Mouse (Mus musculus): ENCODE results near the gene Ckap4. TPM values are rescaled to one million over a fixed set of nuclear protein-coding genes. Genes with fewer than 3 reads are reported as not detected.
"Not testable (repeated sequence)": the region's sequence is repeated elsewhere in the genome, so short reads cannot be mapped to it uniquely, and the experiment has no call there.

Gene Ckap4
- polyA plus RNA-seq, 1 experiment, result 10.5 TPM

DNA sequence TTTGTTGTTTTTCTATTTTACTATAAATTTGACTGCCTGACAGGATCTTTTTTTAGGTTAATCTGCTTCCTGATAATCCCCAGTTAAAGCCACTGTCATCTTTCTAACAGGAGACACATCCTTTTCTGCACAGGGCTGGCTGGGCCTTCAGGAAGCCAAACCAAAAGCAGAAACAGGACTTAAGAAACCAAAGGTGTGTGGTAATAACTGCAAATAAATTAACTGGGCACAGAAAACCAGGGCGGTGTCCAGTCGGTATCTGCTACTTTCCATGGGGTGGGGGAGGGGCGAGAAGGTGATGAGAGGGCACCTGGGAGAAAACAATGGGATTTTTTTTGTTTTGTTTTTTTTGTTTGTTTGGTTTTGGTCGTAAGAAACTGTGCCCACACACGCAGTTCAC, 6.8 kb downstream of the Ckap4 start:
- H3K27ac ChIP-seq (ENCODE audit: insufficient read depth, low read length), result no peak overlapping the region
- H3K4me1 ChIP-seq (ENCODE audit: control insufficient read depth, insufficient read depth, insufficient read length), result 0 out of 2 replicates have a peak, but pooled peaks cover 2% of the 10 kb centered on the region
- no peak for TF ChIP-seq CTCF (IDR thresholded peaks at IDR 0.05; ENCODE audit: extremely low read depth, insufficient read depth, insufficient read length, insufficient replicate concordance)

DNA sequence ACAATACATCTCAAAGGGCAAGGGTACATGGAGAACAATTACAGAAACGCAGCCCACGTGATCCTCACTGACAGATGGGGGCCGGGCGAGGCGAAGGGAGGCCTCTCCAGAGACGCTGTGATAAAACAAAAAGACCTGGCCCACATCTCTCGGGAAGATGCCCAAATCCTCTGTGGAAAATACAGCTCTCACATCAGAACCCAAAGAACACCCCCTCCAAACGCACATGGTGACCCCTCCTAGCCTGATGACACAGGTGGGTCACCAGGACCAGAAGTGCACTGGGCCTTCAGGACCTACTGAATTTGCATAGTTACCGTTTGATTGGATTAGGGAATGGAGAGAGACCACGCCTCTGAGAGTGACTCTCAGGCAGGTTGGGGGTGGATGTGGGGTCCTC, 7.4 kb downstream of the Ckap4 start:
- WGBS, result 84% methylated on average over 10 of the region's 10 CpGs
- TF ChIP-seq CTCF (IDR thresholded peaks at IDR 0.05; ENCODE audit: extremely low read depth, insufficient read depth, insufficient read length, insufficient replicate concordance), result no peak
- TF ChIP-seq POLR2A (IDR thresholded peaks at IDR 0.05; ENCODE audit: low read depth, low read length), result no peak
- H3K4me1 ChIP-seq (ENCODE audit: control insufficient read depth, insufficient read depth, insufficient read length), result 0 out of 2 replicates have a peak, but pooled peaks cover 2% of the 10 kb centered on the region
- no peak overlapping the region for H3K27ac ChIP-seq (ENCODE audit: insufficient read depth, low read length)
- H3K36me3 ChIP-seq (ENCODE audit: control insufficient read depth, insufficient read depth, low read length), result 0 out of 2 replicates have a peak, but pooled peaks cover 2% of the 10 kb centered on the region
- H3K27me3 ChIP-seq (ENCODE audit: control insufficient read depth, insufficient read depth, low read length), result no peaks in the 10 kb centered on the region
- H3K4me3 ChIP-seq (ENCODE audit: extremely low read depth, insufficient read depth, insufficient read length), result no peak overlapping the region
- DNase-seq (ENCODE audit: low read depth in 1 of 2, low spot score in 2 of 2), result no peak

More for the DNA sequence above, 6.8 kb downstream of the Ckap4 start:
- WGBS, result 68% methylated on average over 5 of the region's 5 CpGs
- Histone ChIP-seq H3K27me3 (ENCODE audit: control insufficient read depth, insufficient read depth, low read length) (no peaks in the 10 kb centered on the region), H3K4me3 (ENCODE audit: extremely low read depth, insufficient read depth, insufficient read length) (no peak overlapping the region), H3K36me3 (ENCODE audit: control insufficient read depth, insufficient read depth, low read length) (0 out of 2 replicates have a peak, but pooled peaks cover 2% of the 10 kb centered on the region)
- no peak for DNase-seq (ENCODE audit: low read depth in 1 of 2, low spot score in 2 of 2)

DNA sequence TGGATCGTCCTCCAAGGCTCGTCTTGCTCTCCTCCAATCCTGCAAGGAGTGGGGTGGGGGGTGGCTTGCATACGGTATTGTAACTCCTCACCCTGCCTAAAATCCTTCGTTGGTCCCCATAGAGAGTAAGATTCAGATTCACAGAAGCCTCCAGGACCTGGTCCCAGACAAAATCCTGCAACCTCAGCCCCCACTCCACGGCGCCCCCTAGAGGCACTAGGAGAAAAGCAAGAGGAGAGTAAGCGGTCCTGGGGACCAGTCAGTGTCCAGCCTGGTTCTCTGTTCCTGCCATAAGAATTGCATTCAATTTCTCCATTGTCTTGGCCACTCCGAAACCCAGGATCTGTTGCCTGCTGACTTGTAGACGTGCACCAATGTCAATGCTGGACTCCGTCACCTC, 10.2 kb downstream of the Ckap4 start:
- Histone ChIP-seq H3K27me3 (ENCODE audit: control insufficient read depth, insufficient read depth, low read length) (no peaks in the 10 kb centered on the region), H3K36me3 (ENCODE audit: control insufficient read depth, insufficient read depth, low read length) (0 out of 2 replicates have a peak, but pooled peaks cover 2% of the 10 kb centered on the region), H3K4me1 (ENCODE audit: control insufficient read depth, insufficient read depth, insufficient read length) (no peaks in the 10 kb centered on the region), H3K4me3 (ENCODE audit: extremely low read depth, insufficient read depth, insufficient read length) (no peak overlapping the region), H3K27ac (ENCODE audit: insufficient read depth, low read length) (no peak overlapping the region)
- TF ChIP-seq CTCF (IDR thresholded peaks at IDR 0.05; ENCODE audit: extremely low read depth, insufficient read depth, insufficient read length, insufficient replicate concordance) (0 out of 2 replicates have a peak, but pooled peaks have one; percentile 11), POLR2A (IDR thresholded peaks at IDR 0.05; ENCODE audit: low read depth, low read length) (no peak)
- no peak for DNase-seq (ENCODE audit: low read depth in 1 of 2, low spot score in 2 of 2)
- 75% methylated on average over 10 of the region's 10 CpGs for WGBS

DNA sequence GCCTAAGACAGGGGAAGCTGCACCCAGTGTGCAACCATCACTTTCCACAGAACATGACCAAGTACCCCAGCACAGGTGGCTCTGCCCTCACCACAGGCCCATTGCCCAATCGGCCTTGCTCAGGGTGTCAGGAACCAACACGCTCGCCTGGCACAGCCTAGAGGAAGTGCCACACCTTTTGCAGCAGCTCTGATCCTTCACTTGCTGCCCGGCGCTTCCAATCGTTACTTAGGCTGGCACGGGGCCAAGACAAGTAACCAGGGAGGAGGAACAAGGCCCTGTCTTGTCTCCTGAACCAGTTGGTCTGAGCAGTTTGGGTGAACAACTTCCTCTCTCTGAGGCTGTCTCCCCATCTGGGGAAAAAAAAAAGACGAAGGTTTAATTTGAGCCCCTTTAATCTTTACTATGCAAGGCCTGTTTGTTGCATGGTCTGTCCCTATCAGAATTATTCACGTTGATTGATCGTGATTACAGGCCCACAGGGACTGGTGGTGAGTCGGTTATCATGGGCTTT, 17.4 kb downstream of the Ckap4 start:
- TF ChIP-seq POLR2A (IDR thresholded peaks at IDR 0.05; ENCODE audit: low read depth, low read length), result no peak
- Histone ChIP-seq H3K27me3 (ENCODE audit: control insufficient read depth, insufficient read depth, low read length) (no peaks in the 10 kb centered on the region), H3K4me3 (ENCODE audit: extremely low read depth, insufficient read depth, insufficient read length) (no peak overlapping the region), H3K4me1 (ENCODE audit: control insufficient read depth, insufficient read depth, insufficient read length) (peaks cover 18% of the 10 kb centered on the region), H3K36me3 (ENCODE audit: control insufficient read depth, insufficient read depth, low read length) (no peaks in the 10 kb centered on the region), H3K27ac (ENCODE audit: insufficient read depth, low read length) (peak overlapping the region; percentile 1; the same call in 1 of the 2 replicates)
- 12% methylated on average over 11 of the region's 11 CpGs for WGBS
- peak; percentile 15 to 45 for DNase-seq (ENCODE audit: low read depth in 1 of 2, low spot score in 2 of 2)

DNA sequence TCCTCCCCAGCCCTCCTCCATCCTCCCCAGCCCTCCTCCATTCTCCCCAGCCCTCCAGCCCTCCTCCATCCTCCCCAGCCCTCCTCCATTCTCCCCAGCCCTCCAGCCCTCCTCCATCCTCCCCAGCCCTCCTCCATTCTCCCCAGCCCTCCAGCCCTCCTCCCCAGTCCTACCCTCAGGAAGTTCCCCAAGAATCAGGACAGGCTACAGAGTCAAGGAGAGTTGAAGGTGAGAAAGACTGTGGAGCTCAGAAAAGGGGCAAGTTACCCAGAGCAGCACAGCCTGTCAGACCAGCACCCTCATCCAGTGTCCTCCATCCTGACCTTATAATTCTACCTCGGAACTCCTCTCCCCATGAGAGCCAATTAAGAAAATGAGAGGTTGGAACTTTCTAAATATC, 17.9 kb downstream of the Ckap4 start:
- not testable (repeated sequence) for DNase-seq (ENCODE audit: low read depth in 1 of 2, low spot score in 2 of 2); H3K4me3 ChIP-seq (ENCODE audit: extremely low read depth, insufficient read depth, insufficient read length); H3K36me3 ChIP-seq (ENCODE audit: control insufficient read depth, insufficient read depth, low read length); H3K27me3 ChIP-seq (ENCODE audit: control insufficient read depth, insufficient read depth, low read length)
- 18% methylated on average over 1 of the region's 1 CpGs for WGBS
- 0 out of 2 replicates have a peak overlapping the region, but pooled peaks have one; percentile 1 for H3K27ac ChIP-seq (ENCODE audit: insufficient read depth, low read length)
- peaks cover 18% of the 10 kb centered on the region for H3K4me1 ChIP-seq (ENCODE audit: control insufficient read depth, insufficient read depth, insufficient read length)

DNA sequence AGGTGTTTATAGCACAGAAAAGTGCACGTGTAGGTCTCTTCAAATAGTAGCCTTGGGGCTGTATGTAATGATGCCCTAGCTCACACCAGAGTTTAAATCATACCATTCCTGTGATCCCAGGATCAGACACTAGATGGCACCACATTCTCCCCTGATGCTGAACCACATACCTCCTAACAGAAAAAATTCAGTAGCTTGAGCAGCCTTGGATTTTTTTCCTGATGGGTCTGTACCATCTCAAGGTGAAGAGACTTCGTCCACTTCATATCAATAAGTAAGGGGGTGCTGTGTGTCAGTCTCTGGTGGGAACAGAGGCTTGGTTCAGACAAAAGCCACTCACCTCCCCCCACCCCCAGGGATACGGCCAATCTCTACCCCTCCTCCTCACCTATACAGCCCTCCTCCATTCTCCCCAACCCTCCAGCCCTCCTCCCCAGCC, 18.3 kb downstream of the Ckap4 start:
- H3K36me3 ChIP-seq (ENCODE audit: control insufficient read depth, insufficient read depth, low read length), result no peaks in the 10 kb centered on the region
- TF ChIP-seq POLR2A (IDR thresholded peaks at IDR 0.05; ENCODE audit: low read depth, low read length) (no peak), CTCF (IDR thresholded peaks at IDR 0.05; ENCODE audit: extremely low read depth, insufficient read depth, insufficient read length, insufficient replicate concordance) (0 out of 2 replicates have a peak, but pooled peaks have one; percentile 12)
- H3K27me3 ChIP-seq (ENCODE audit: control insufficient read depth, insufficient read depth, low read length), result no peaks in the 10 kb centered on the region
- peaks cover 18% of the 10 kb centered on the region for H3K4me1 ChIP-seq (ENCODE audit: control insufficient read depth, insufficient read depth, insufficient read length)
- 33% methylated on average over 3 of the region's 3 CpGs for WGBS
- peak; percentile 63 to 75 for DNase-seq (ENCODE audit: low read depth in 1 of 2, low spot score in 2 of 2)
- H3K4me3 ChIP-seq (ENCODE audit: extremely low read depth, insufficient read depth, insufficient read length), result no peak overlapping the region
- no peak overlapping the region for H3K27ac ChIP-seq (ENCODE audit: insufficient read depth, low read length)

DNA sequence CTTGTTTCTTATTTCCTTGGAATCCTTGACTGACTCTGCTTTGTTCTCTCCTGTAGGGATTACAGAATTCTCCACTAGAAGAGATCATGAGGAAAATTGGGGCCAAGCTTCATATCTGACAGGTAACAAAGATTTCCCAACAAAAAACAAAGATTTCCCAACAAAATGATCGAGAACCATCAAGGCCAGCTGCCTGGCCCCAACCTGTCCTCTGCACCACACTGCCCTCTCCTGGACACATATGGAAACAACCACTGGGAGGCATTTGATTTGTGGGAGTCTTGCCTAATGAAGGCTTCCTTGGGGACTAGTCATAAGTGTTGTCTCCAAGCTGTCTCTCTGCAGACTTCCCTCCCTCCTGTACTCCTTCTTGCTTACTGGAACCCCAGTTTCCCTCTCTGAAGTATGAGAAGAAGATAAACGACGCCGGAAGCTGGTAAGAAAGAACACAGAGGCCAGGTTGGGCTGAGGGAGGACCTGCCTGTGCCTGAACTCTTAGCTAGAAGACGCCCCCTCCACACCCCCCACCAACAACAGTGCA, 19.8 kb downstream of the Ckap4 start:
- H3K36me3 ChIP-seq (ENCODE audit: control insufficient read depth, insufficient read depth, low read length), result no peaks in the 10 kb centered on the region
- H3K27ac ChIP-seq (ENCODE audit: insufficient read depth, low read length), result no peak overlapping the region
- no peaks in the 10 kb centered on the region for H3K27me3 ChIP-seq (ENCODE audit: control insufficient read depth, insufficient read depth, low read length)
- peaks cover 18% of the 10 kb centered on the region for H3K4me1 ChIP-seq (ENCODE audit: control insufficient read depth, insufficient read depth, insufficient read length)
- TF ChIP-seq CTCF (IDR thresholded peaks at IDR 0.05; ENCODE audit: extremely low read depth, insufficient read depth, insufficient read length, insufficient replicate concordance), result peak; percentile 75; the same call in 1 of the 2 replicates
- no peak for TF ChIP-seq POLR2A (IDR thresholded peaks at IDR 0.05; ENCODE audit: low read depth, low read length)
- 43% methylated on average over 5 of the region's 5 CpGs for WGBS
- no peak overlapping the region for H3K4me3 ChIP-seq (ENCODE audit: extremely low read depth, insufficient read depth, insufficient read length)
- DNase-seq (ENCODE audit: low read depth in 1 of 2, low spot score in 2 of 2), result peak; percentile 18 to 61
